Mouse (Mus musculus) heart, adult 8-10 months (tissue): ENCODE measurements around the gene Hist1h2bf. TPM values are rescaled to one million over a fixed set of nuclear protein-coding genes. Genes with fewer than 3 reads are reported as not detected.
A peak's percentile ranks its signal among the peaks of the same experiment; 100 is the strongest.
"Not testable (repeated sequence)": the region's sequence is repeated elsewhere in the genome, so short reads cannot be mapped to it uniquely, and the experiment has no call there.

ENCODE experiments used
- DNase-seq: peaks from one replicate; pipeline ENCODE4 v3.0.0; 2022; ENCODE audit warnings: low spot score
- total RNA-seq, 4 experiments: library from RNA; stranded (reverse); gene quantifications; 2 replicates each; pipeline ENCODE4 v1.2.4; 2022

Gene Hist1h2bf
- 10 to 100 TPM in 2 of 4 experiments, 1 to 10 TPM in 2; 5.9 to 13.7 (median 10.7) TPM for total RNA-seq

DNA sequence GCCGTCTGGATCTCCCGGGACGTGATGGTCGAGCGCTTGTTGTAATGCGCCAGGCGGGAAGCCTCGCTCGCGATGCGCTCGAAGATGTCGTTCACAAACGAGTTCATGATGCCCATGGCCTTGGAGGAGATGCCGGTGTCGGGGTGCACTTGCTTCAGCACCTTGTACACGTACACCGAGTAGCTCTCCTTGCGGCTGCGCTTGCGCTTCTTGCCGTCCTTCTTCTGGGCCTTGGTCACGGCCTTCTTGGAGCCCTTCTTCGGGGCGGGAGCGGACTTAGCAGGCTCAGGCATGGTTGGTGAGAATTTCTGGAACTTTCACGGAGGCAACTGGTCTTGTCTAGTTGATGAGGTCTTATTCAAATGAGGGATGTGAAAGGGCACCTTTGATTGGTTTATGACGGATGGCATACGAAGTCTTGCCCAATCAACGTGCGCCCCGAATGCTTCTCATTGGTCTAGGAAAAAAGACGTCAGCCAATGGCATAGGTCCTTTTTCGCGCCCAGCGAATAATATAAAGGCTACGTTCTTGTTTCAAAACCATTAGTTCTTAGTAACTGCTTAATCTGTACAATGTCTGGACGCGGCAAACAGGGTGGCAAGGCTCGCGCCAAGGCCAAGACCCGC is at the start of gene Hist1h2bf, which contains the start of gene Hist1h2ad:
Hist1h2bf (minus strand) TSS at position 299 of the 627 bp plus-strand sequence.
Hist1h2ad (plus strand) TSS at position 484 of the 627 bp plus-strand sequence.
- peak; percentile 91 for DNase-seq

DNA sequence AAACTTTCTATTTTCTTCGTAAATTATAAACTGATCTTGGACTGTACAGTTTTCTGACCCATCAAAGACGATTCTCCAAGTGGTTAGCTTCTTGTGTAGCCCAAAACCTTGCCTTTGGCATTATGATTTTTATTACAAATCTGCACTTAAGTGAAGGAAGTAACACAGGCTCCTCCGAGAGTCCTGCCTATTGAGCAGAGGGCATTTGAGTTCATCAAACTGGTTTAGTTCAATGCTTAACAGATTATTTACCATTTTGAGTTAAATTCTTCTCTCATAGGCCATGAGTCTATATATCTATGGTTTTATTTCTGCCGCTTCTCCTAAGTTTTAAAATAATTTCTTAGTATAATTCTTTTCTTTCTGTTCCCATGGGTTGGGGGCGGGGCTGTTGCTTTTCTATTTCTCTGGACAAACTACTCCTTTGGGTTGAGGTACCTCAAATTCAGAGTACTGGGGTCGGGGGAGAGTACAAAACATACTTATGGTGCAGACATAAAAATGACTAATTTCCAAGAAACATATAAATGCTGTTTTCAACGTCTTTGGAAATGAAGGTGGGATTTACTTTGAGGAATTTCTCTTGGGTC is 49.0 kb upstream of the Hist1h2bf start:
- DNase-seq = peak; percentile 42

- DNase-seq = peak; percentile 90
Measured at GRCm38 (mm10) chr13:23622175-23622671, 48.2 kb upstream of the Hist1h2bf start, which contains the start of gene Hist1h1e. Hist1h1e (minus strand) TSS chr13:23622558.

DNA sequence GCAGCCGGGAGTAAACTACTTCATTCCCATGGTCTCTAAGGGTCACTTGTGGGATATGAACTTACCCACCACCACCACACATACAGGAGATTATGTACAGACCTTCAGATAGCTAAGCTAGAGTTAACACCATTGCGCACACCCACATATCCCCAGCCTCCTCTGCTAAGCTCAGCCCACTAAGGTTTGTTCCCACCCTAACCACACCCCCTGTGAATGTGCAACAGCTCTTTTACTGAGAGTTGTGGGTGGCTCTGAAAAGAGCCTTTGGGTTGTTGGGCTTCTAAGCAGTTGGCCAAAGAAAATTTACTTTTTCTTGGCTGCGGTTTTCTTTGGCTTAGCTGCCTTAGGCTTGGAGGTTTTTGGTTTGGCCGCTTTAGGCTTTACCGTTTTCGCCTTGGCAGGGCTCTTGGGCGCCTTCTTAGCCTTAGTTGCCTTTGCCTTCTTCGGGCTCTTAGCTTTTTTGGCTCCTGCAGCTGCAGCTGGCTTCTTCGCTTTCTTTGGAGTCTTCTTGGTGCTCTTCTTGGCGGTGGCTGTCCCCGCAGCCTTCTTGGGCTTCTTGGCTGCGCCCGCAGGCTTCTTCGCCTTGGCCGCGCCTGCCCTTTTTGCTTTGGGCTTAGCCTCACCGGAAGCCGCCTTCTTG is 47.7 kb upstream of the Hist1h2bf start:
- peak; percentile 85 for DNase-seq

DNA sequence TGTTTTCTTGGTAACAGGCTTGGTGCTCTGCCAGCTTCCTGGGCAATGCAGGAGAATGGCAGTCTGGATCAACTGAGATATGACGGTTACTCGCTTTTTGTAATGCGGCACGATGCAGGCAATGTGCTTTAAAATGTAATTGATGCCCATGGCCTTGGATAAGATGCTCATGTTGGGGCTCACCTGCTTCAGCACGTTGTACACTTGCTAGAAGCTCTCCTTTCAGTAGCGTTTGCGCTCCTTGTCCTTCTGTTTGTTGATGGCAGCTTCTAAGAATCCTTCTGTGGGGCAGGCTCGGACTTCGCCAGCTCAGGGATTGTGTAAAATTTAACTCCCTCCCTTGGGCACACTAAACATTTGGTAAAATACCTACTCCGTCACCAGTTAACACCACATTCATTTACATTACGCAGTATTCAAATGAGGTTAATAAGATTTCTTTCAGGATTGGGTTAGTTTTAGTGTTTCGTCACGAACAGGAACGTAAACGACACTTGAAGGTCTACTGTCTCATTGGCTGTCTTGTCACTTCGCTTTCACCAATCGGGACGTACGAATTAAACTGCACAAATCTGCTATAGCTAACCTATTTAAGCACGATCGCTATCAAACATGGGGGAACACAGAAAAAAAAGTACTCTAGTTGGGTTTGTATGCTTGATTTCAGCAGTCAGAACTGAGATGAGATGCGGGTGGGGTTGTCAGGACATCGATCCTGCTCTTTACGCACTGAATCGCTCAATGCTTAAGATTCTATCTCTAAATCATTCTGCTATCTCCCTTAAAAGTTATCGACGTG is 46.9 kb upstream of the Hist1h2bf start, which contains the start of gene Hist1h2be:
Hist1h2be (minus strand) TSS at position 392 of the 799 bp plus-strand sequence.
- peak; percentile 87 for DNase-seq

DNA sequence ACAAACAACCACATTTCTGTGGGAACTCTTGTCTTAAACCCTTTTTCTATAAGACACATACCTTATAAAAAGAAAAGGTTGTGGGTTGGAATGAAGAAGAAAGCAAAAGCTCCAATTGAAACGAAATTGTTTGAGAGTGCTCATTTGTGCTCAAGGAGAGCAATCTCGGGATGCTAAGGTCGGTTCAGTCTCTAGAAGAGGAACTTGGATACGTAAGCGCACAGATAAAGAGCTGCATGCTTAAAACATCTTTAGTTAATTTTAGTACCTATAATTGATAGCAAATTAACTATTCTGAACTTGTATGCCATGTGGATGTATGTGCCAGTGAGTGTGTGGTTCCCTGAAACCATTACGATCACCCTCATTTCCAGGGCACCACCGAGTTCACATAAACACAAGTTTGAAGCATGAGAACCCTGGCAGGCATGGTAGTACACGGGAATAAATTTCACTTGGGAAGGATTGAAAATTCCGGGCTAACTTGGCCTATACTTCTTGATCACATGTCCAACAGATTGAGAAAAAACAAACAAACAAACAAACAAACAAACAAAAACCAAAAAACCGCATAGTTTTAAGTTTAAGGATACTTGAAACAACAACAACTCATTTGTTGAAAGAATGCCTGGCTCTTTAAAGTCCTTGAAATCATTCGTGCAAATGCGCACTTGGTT is 46.2 kb upstream of the Hist1h2bf start:
- DNase-seq = no peak

DNA sequence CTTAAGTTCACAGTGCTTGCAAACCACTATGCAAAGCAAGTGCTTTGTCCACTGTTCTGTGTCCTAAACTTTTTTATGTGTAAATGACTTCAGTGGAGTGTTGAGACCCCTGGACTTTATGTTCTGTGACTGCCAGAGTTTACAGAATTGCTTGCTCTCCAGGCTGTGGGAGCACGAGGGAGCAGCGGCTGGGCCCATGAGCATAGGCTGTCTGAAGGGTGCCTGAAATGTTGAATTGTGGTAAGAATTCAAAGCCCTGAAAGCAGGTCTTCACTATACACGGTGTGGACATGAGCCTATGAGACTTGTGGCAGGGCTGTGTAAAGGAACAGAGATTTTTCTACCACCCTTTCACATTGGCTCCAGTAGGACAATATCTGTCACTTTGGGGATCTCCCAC is 37.6 kb upstream of the Hist1h2bf start:
- DNase-seq = no peak

DNA sequence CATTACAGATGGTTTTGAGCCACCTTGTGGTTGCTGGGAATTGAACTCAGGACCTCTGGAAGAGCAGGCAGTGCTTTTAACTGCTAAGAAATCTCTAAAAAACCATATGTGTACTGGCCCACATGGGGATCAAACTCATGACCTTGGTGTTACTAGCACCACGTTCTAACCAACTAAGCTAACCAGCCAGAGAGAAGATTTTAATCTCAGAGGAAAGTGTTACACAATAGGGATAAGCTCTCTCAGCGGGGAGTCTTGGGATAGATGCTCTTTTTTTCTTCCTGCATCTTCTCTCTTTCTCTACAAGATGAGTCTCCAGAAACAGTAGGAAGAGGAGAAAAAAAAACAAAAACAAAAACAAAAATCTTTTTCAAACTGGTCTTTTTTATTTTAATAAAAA is 36.4 kb upstream of the Hist1h2bf start:
- DNase-seq = no peak

GRCm38 (mm10) chr13:23609844-23610243 is 35.8 kb upstream of the Hist1h2bf start:
- no peak for DNase-seq

- no peak for DNase-seq
Measured at GRCm38 (mm10) chr13:23609209-23609608, 35.2 kb upstream of the Hist1h2bf start.

GRCm38 (mm10) chr13:23605052-23605451 is 31.1 kb upstream of the Hist1h2bf start:
- DNase-seq = no peak

GRCm38 (mm10) chr13:23604452-23604851 is 30.5 kb upstream of the Hist1h2bf start:
- no peak for DNase-seq

GRCm38 (mm10) chr13:23603182-23603699 is 29.2 kb upstream of the Hist1h2bf start:
- no peak for DNase-seq

- peak; percentile 79 for DNase-seq
Measured at GRCm38 (mm10) chr13:23597957-23598356, 24.0 kb upstream of the Hist1h2bf start.

GRCm38 (mm10) chr13:23595622-23596372 is 21.8 kb upstream of the Hist1h2bf start:
- DNase-seq = no peak

DNA sequence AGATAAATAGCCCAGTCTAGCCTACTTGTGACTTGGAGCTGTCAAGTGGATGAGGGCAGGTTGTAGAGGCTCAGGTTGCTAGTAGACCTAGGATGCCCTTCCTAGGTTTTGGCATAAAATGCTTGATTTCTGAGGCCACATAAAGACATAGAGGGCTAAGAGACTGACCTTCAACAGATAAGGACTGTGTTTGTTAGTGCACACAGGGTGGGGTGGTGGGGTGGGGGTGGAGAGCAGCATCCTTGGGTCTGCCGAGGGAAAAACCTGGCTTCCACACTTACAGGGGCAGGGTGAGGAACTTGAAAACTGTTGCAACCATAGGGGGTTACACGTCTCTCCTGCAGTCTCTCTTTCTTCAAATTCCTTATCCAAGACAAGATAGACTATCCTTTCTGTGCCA is 21.2 kb upstream of the Hist1h2bf start:
- no peak for DNase-seq

DNA sequence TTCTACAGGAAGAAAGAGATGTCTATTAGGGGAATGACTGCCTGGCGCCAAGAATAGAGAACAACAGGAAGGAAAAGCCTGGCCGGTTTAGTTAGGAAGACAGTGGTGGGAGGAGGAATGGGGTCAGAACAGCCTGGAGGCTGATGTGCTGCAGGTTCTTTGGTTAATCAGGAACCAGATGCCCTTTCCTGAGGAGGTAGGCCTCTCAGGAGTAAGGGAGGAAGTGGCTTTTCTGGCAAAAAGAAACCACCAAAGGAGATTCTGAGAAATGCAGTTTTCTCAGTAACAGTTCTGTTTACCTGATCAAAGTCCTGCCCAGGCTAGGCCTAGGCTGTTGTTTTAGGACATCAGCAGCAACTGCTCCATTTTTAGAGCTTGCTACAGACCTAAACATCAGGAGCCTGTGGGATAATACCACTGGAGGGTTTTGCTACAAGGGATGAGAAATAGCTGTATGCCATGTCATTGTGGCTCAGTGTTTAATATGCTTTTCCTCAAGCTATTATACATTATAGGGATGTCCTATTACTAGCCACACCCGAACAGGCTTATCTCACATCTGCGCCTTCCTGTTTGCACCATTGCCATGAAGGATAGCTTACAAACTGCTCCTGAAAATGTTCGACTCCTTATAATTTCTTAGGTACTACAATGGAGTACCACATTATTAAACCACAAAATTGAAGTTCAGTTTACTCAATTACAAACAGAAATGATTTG is 19.2 kb upstream of the Hist1h2bf start:
- no peak for DNase-seq

DNA sequence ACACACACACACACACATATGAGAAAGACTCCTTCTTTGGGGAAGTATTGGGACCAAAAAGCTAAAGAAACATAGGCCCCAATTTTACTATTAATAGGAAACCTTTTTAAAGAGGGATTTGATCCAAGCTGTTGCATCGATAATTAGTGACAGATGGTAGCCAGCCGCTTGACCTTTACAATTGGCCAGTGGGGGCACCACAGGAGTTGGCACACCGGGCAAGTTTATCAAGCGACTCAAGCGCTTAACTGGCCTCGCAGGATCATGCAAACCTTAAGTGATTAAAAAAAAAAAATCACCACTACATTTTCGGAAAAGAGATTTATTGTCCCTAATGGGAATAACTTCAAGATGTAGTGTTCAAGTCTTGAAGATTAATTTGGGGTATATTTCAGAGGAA is 18.6 kb upstream of the Hist1h2bf start:
- DNase-seq = no peak

- DNase-seq = not testable (repeated sequence)
Measured at GRCm38 (mm10) chr13:23591886-23592285, 17.9 kb upstream of the Hist1h2bf start.
